Mouse (Mus musculus) heart, postnatal 14 days (tissue): Measurements from ENCODE around the gene Gm21680. TPM values are rescaled to one million over a fixed set of nuclear protein-coding genes. Genes with fewer than 3 reads are reported as not detected.
"Not testable (repeated sequence)": the region's sequence is repeated elsewhere in the genome, so short reads cannot be mapped to it uniquely, and the experiment has no call there.

Experiments
- DNase-seq, 2 experiments: peaks; one replicate each; pipeline ENCODE4 v3.0.0; 2021 to 2022
- intact Hi-C: fragments of 180-260 bp; cut with DNase I; formaldehyde crosslinking; loops from one replicate; pipeline ENCODE4 v1.15.1; 2025
- long read RNA-seq, 2 experiments: library from polyadenylated mRNA; stranded (forward); transcript quantifications; one replicate each; pipeline ENCODE4 v2.0.0; 2021
- total RNA-seq, 2 experiments: library from RNA; stranded (reverse); gene quantifications; 2 replicates each; pipeline ENCODE4 v1.2.3; 2021

Gene Gm21680
- not detected for total RNA-seq
- long read RNA-seq, experiment 1 = 0 reads
- long read RNA-seq, experiment 2 = 0 reads

- DNase-seq, intact Hi-C loops: not testable (repeated sequence)
These were observed at the start of gene Gm21680 for GRCm38 (mm10) chr5:25972563-25972962. Gm21680 (minus strand) TSS chr5:25972663.

GRCm38 (mm10) chr5:26007697-26008096 lies 35.2 kb upstream of the Gm21680 start:
- intact Hi-C loops = not testable (repeated sequence)

GRCm38 (mm10) chr5:26006937-26007695 lies 34.7 kb upstream of the Gm21680 start:
- DNase-seq = peak; percentile 1 to 3
- intact Hi-C loops = not testable (repeated sequence)

More at GRCm38 (mm10) chr5:26007697-26008096, 35.2 kb upstream of the Gm21680 start:
- DNase-seq = not testable (repeated sequence)

GRCm38 (mm10) chr5:26004698-26005097 lies 32.2 kb upstream of the Gm21680 start, which contains the start of gene Gm1979:
Gm1979 (minus strand) TSS chr5:26004798.
- intact Hi-C loops, DNase-seq: not testable (repeated sequence)

- intact Hi-C loops, DNase-seq: not testable (repeated sequence)
These were observed 16.1 kb upstream of the Gm21680 start, which contains the start of gene Gm21698 for GRCm38 (mm10) chr5:25988550-25988949. Gm21698 (minus strand) TSS chr5:25988650.

GRCm38 (mm10) chr5:25957050-25957449 lies 15.4 kb downstream of the Gm21680 start:
- DNase-seq, intact Hi-C loops: not testable (repeated sequence)

GRCm38 (mm10) chr5:25956611-25957010 lies 15.9 kb downstream of the Gm21680 start:
- DNase-seq = not testable (repeated sequence)

GRCm38 (mm10) chr5:25954317-25954716 lies 18.1 kb downstream of the Gm21680 start, which contains the start of gene Gm21671:
Gm21671 (minus strand) TSS chr5:25954417.
- intact Hi-C loops, DNase-seq: not testable (repeated sequence)

More at GRCm38 (mm10) chr5:25956611-25957010, 15.9 kb downstream of the Gm21680 start:
- intact Hi-C loops = not testable (repeated sequence)

- DNase-seq, intact Hi-C loops: not testable (repeated sequence)
These were observed 27.1 kb downstream of the Gm21680 start for GRCm38 (mm10) chr5:25945391-25945790.

GRCm38 (mm10) chr5:25942281-25942680 lies 30.2 kb downstream of the Gm21680 start, which contains the start of gene Gm21663:
Gm21663 (minus strand) TSS chr5:25942381.
- DNase-seq, intact Hi-C loops: not testable (repeated sequence)

Other genes starting within 250 kb of the Gm21680 start
- 10 to 100 TPM; 23.3 to 26.7 TPM for gene Actr3b, start 212.7 kb downstream of the Gm21680 start, total RNA-seq
- not detected for gene Gm21663, start 30.3 kb downstream of the Gm21680 start, total RNA-seq
- not detected for gene Gm21671, start 18.2 kb downstream of the Gm21680 start, total RNA-seq
- gene Gm21698, start 16.0 kb upstream of the Gm21680 start, total RNA-seq = not detected
- gene Gm1979, start 32.1 kb upstream of the Gm21680 start, total RNA-seq = not detected
- not detected for gene Gm5862, start 50.3 kb upstream of the Gm21680 start, total RNA-seq
- gene Speer4a, start 66.9 kb upstream of the Gm21680 start, total RNA-seq = not detected
- gene Gm7347, start 85.9 kb upstream of the Gm21680 start, total RNA-seq = not detected
- not detected for gene Gm10471, start 116.6 kb upstream of the Gm21680 start, total RNA-seq
- gene 5031410I06Rik, start 132.7 kb upstream of the Gm21680 start, total RNA-seq = not detected
- gene Gm10220, start 148.8 kb upstream of the Gm21680 start, total RNA-seq = not detected